Mouse (Mus musculus) stomach, embryonic 15.5 days (tissue): ENCODE data around the gene Gm49405. TPM values are rescaled to one million over a fixed set of nuclear protein-coding genes. Genes with fewer than 3 reads are reported as not detected.
A peak's percentile ranks its signal among the peaks of the same experiment; 100 is the strongest.
"Not testable (repeated sequence)": the region's sequence is repeated elsewhere in the genome, so short reads cannot be mapped to it uniquely, and the experiment has no call there.

ENCODE experiments used
- ATAC-seq: fragments of 200-750 bp; cut with Nextera tagmentation; 2 replicates; pipeline ENCODE4 v1.8.0; 2017; ENCODE audit warnings: low read depth, moderate number of reproducible peaks, moderate TSS enrichment; ENCODE audit not compliant: insufficient read depth, low FRiP score
- H3K27ac ChIP-seq: fragments of 300-500 bp; sonication (generic); 2 replicates; pipeline ENCODE4 v1.5.1; 2015; ENCODE audit warnings: mild to moderate bottlenecking, inconsistent platforms
- H3K27me3 ChIP-seq: fragments of 300-500 bp; sonication (generic); replicated peaks from 2 replicates; pipeline ENCODE4 v1.6.1; 2015; ENCODE audit warnings: inconsistent platforms
- H3K36me3 ChIP-seq: fragments of 300-500 bp; sonication (generic); 2 replicates; pipeline ENCODE4 v1.6.1; 2015; ENCODE audit warnings: inconsistent platforms
- H3K4me1 ChIP-seq: fragments of 300-500 bp; sonication (generic); 2 replicates; pipeline ENCODE4 v1.6.1; 2015; ENCODE audit warnings: inconsistent platforms
- H3K4me2 ChIP-seq: fragments of 300-500 bp; sonication (generic); 2 replicates; pipeline ENCODE4 v1.6.1; 2015; ENCODE audit warnings: mild to moderate bottlenecking, inconsistent platforms
- H3K4me3 ChIP-seq: fragments of 300-500 bp; sonication (generic); replicated peaks from 2 replicates; pipeline ENCODE4 v1.5.1; 2015; ENCODE audit warnings: inconsistent platforms
- H3K9ac ChIP-seq: fragments of 300-500 bp; sonication (generic); 2 replicates; pipeline ENCODE4 v1.6.1; 2015; ENCODE audit warnings: inconsistent platforms
- H3K9me3 ChIP-seq: fragments of 300-500 bp; sonication (generic); 2 replicates; pipeline ENCODE4 v1.6.1; 2016; ENCODE audit warnings: inconsistent platforms
- WGBS: fragments of 180-500 bp; shearing (Covaris S2); methylation state at CpG from one replicate; pipeline ENCODE4 v1.1.7; 2015; 5-methylcytosine and 5-hydroxymethylcytosine counted together
- polyA plus RNA-seq: library from polyadenylated mRNA; unstranded; fragments of >200 nt; fragmentation: Nextera tagmentation; extraction: Ambion mirVana; gene quantifications from 2 replicates; pipeline ENCODE4 v1.2.1, GENCODE M21; 2015

Gm49405 gene
- polyA plus RNA-seq, 1 experiment from 2014 or later: 3.5 TPM

- Histone ChIP-seq H3K9me3 (no peaks in the 10 kb centered on the region), H3K27ac (no peak overlapping the region), H3K9ac (no peak overlapping the region), H3K36me3 (no peaks in the 10 kb centered on the region), H3K4me2 (no peak overlapping the region), H3K4me3 (no peak overlapping the region), H3K27me3 (no peaks in the 10 kb centered on the region), H3K4me1 (no peaks in the 10 kb centered on the region; the same call in 1 of the 2 replicates)
- 65% methylated on average over 11 of the region's 11 CpGs for WGBS
- no peak for ATAC-seq
Measured at GRCm38 (mm10) chr19:3966330-3967075, 33.9 kb upstream of the Gm49405 start.

GRCm38 (mm10) chr19:3967258-3967657, 33.2 kb upstream of the Gm49405 start:
- H3K4me1 ChIP-seq: no peaks in the 10 kb centered on the region; the same call in 1 of the 2 replicates
- H3K27ac ChIP-seq: no peak overlapping the region
- no peaks in the 10 kb centered on the region for H3K36me3 ChIP-seq
- H3K9ac ChIP-seq: no peak overlapping the region
- no peaks in the 10 kb centered on the region for H3K9me3 ChIP-seq
- H3K27me3 ChIP-seq: no peaks in the 10 kb centered on the region
- ATAC-seq: no peak
- H3K4me2 ChIP-seq: no peak overlapping the region
- no peak overlapping the region for H3K4me3 ChIP-seq
- 49% methylated on average over 3 of the region's 3 CpGs for WGBS

- no peaks in the 10 kb centered on the region for H3K27me3 ChIP-seq
- 0 out of 2 replicates have a peak within 1 kb of the TSS, but pooled peaks have one; percentile 3 for H3K4me2 ChIP-seq
- no peak within 1 kb of the TSS for H3K9ac ChIP-seq
- 22% methylated on average over 9 of the region's 9 CpGs for WGBS
- no peaks in the 10 kb centered on the region for H3K9me3 ChIP-seq
- H3K4me3 ChIP-seq: 0 out of 2 replicates have a peak within 1 kb of the TSS, but pooled peaks have one; percentile 2
- peak within 1 kb of the TSS; percentile 51; the same call in 1 of the 2 replicates for H3K27ac ChIP-seq
- peak; percentile 74; the same call in 1 of the 2 replicates for ATAC-seq
- no peaks in the 10 kb centered on the region for H3K36me3 ChIP-seq
- H3K4me1 ChIP-seq: no peaks in the 10 kb centered on the region; the same call in 1 of the 2 replicates
Measured at GRCm38 (mm10) chr19:3972229-3972628, 28.2 kb upstream of the Gm49405 start, which contains the start of gene Aldh3b2. Aldh3b2 (plus strand) TSS chr19:3972328.

GRCm38 (mm10) chr19:3974608-3975007, 25.8 kb upstream of the Gm49405 start:
- H3K4me2 ChIP-seq, H3K27me3 ChIP-seq, H3K9me3 ChIP-seq, ATAC-seq, H3K9ac ChIP-seq, H3K27ac ChIP-seq, H3K4me1 ChIP-seq, H3K4me3 ChIP-seq, H3K36me3 ChIP-seq: not testable (repeated sequence)
- 86% methylated on average over 6 of the region's 6 CpGs for WGBS

GRCm38 (mm10) chr19:3975866-3976265, 24.6 kb upstream of the Gm49405 start:
- no peak for ATAC-seq
- H3K4me3 ChIP-seq: no peak overlapping the region
- WGBS: 55% methylated on average over 2 of the region's 2 CpGs
- H3K36me3 ChIP-seq: no peaks in the 10 kb centered on the region
- no peaks in the 10 kb centered on the region; the same call in 1 of the 2 replicates for H3K4me1 ChIP-seq
- H3K27me3 ChIP-seq: no peaks in the 10 kb centered on the region
- H3K27ac ChIP-seq: no peak overlapping the region
- no peak overlapping the region for H3K9ac ChIP-seq
- H3K9me3 ChIP-seq: no peaks in the 10 kb centered on the region
- H3K4me2 ChIP-seq: no peak overlapping the region

- H3K27ac ChIP-seq: no peak overlapping the region
- peaks cover 5% of the 10 kb centered on the region; the same call in 1 of the 2 replicates for H3K4me1 ChIP-seq
- H3K9me3 ChIP-seq: no peaks in the 10 kb centered on the region
- H3K36me3 ChIP-seq: no peaks in the 10 kb centered on the region
- H3K4me2 ChIP-seq: no peak overlapping the region
- H3K4me3 ChIP-seq: no peak overlapping the region
- 12% methylated on average over 4 of the region's 4 CpGs for WGBS
- no peak overlapping the region for H3K9ac ChIP-seq
- H3K27me3 ChIP-seq: no peaks in the 10 kb centered on the region
- peak; percentile 49; the same call in 1 of the 2 replicates for ATAC-seq
Measured at GRCm38 (mm10) chr19:3980309-3980708, 20.1 kb upstream of the Gm49405 start.

GRCm38 (mm10) chr19:3980917-3981316, 19.5 kb upstream of the Gm49405 start:
- Histone ChIP-seq H3K4me3 (no peak overlapping the region), H3K9ac (no peak overlapping the region), H3K4me1 (peaks cover 9% of the 10 kb centered on the region; the same call in 1 of the 2 replicates), H3K4me2 (no peak overlapping the region), H3K27ac (no peak overlapping the region), H3K36me3 (no peaks in the 10 kb centered on the region), H3K9me3 (no peaks in the 10 kb centered on the region), H3K27me3 (no peaks in the 10 kb centered on the region)
- no peak for ATAC-seq
- 71% methylated on average over 9 of the region's 9 CpGs for WGBS

GRCm38 (mm10) chr19:3983527-3984200, 16.8 kb upstream of the Gm49405 start:
- H3K9ac ChIP-seq: no peak overlapping the region
- no peaks in the 10 kb centered on the region for H3K9me3 ChIP-seq
- no peak overlapping the region for H3K4me2 ChIP-seq
- no peak overlapping the region for H3K4me3 ChIP-seq
- 55% methylated on average over 9 of the region's 9 CpGs for WGBS
- H3K4me1 ChIP-seq: peaks cover 18% of the 10 kb centered on the region
- ATAC-seq: no peak
- no peaks in the 10 kb centered on the region for H3K36me3 ChIP-seq
- H3K27ac ChIP-seq: no peak overlapping the region
- H3K27me3 ChIP-seq: no peaks in the 10 kb centered on the region

GRCm38 (mm10) chr19:3985261-3985681, 15.2 kb upstream of the Gm49405 start:
- 41% methylated on average over 8 of the region's 8 CpGs for WGBS
- Histone ChIP-seq H3K4me3 (no peak overlapping the region), H3K4me1 (peaks cover 18% of the 10 kb centered on the region), H3K27ac (peak overlapping the region; percentile 44; the same call in 1 of the 2 replicates), H3K9ac (no peak overlapping the region), H3K36me3 (no peaks in the 10 kb centered on the region), H3K4me2 (no peak overlapping the region), H3K27me3 (no peaks in the 10 kb centered on the region), H3K9me3 (no peaks in the 10 kb centered on the region)
- peak; percentile 9; the same call in 1 of the 2 replicates for ATAC-seq

GRCm38 (mm10) chr19:3986334-3986733, 14.1 kb upstream of the Gm49405 start, which contains the start of gene Acy3:
Acy3 (plus strand) TSS chr19:3986570.
- Histone ChIP-seq H3K4me3 (no peak within 1 kb of the TSS), H3K4me1 (peaks cover 18% of the 10 kb centered on the region), H3K27me3 (no peaks in the 10 kb centered on the region), H3K36me3 (no peaks in the 10 kb centered on the region), H3K27ac (0 out of 2 replicates have a peak within 1 kb of the TSS, but pooled peaks have one; percentile 44), H3K4me2 (peak within 1 kb of the TSS; percentile 28; the same call in 1 of the 2 replicates), H3K9ac (no peak within 1 kb of the TSS), H3K9me3 (no peaks in the 10 kb centered on the region)
- WGBS: 9% methylated on average over 8 of the region's 8 CpGs
- ATAC-seq: peak; percentile 75

GRCm38 (mm10) chr19:3988066-3988465, 12.4 kb upstream of the Gm49405 start:
- no peaks in the 10 kb centered on the region for H3K27me3 ChIP-seq
- no peak overlapping the region for H3K4me3 ChIP-seq
- H3K4me1 ChIP-seq: peaks cover 18% of the 10 kb centered on the region
- no peak overlapping the region for H3K4me2 ChIP-seq
- H3K9ac ChIP-seq: no peak overlapping the region
- no peaks in the 10 kb centered on the region for H3K36me3 ChIP-seq
- WGBS: 86% methylated on average over 14 of the region's 14 CpGs
- no peak overlapping the region for H3K27ac ChIP-seq
- H3K9me3 ChIP-seq: no peaks in the 10 kb centered on the region
- ATAC-seq: no peak

- Histone ChIP-seq H3K27me3 (no peaks in the 10 kb centered on the region), H3K4me1 (peaks cover 18% of the 10 kb centered on the region), H3K4me2 (no peak overlapping the region), H3K36me3 (no peaks in the 10 kb centered on the region), H3K4me3 (no peak overlapping the region), H3K27ac (no peak overlapping the region), H3K9me3 (no peaks in the 10 kb centered on the region), H3K9ac (no peak overlapping the region)
- 84% methylated on average over 4 of the region's 4 CpGs for WGBS
- ATAC-seq: no peak
Measured at GRCm38 (mm10) chr19:3988750-3989149, 11.7 kb upstream of the Gm49405 start.
